Mouse (Mus musculus) MEL (cell line): ENCODE measurements around the gene Fscn2.

Experiments
- E2F4 ChIP-seq: IDR thresholded peaks from 2 replicates; pipeline ENCODE4 v1.6.1; 2011; ENCODE audit warnings: low read depth, low read length, improper control_type of control experiment, borderline replicate concordance
- MAFK ChIP-seq: IDR thresholded peaks from 2 replicates; pipeline ENCODE4 v1.6.1; 2011; ENCODE audit warnings: low read depth, mild to moderate bottlenecking, low read length, improper control_type of control experiment, borderline replicate concordance
- MEF2A ChIP-seq: IDR thresholded peaks from 2 replicates; pipeline ENCODE4 v1.6.1; 2014; ENCODE audit warnings: low read depth, mild to moderate bottlenecking, inconsistent platforms, low read length, improper control_type of control experiment; ENCODE audit not compliant: poor library complexity, insufficient replicate concordance, severe bottlenecking; ENCODE audit errors: extremely low read depth
- POLR2A ChIP-seq, 2 experiments: IDR thresholded peaks; 2 replicates each; pipeline ENCODE4 v1.6.1; 2011 to 2012; ENCODE audit warnings: low read length in 2 of 2, mild to moderate bottlenecking in 2 of 2, control low read depth in 1 of 2, improper control_type of control experiment in 1 of 2, low read depth in 1 of 2, moderate library complexity in 1 of 2; ENCODE audit not compliant: control insufficient read depth in 1 of 2, insufficient read depth in 1 of 2, poor library complexity in 1 of 2
- SMC3 ChIP-seq: IDR thresholded peaks from 2 replicates; pipeline ENCODE4 v1.6.1; 2011; ENCODE audit warnings: low read depth, low read length, improper control_type of control experiment
- TCF12 ChIP-seq: IDR thresholded peaks from 2 replicates; pipeline ENCODE4 v1.6.1; 2014; ENCODE audit warnings: low read depth, mild to moderate bottlenecking, inconsistent platforms, low read length, improper control_type of control experiment, moderate library complexity

- TF ChIP-seq E2F4, result no peak
- no peak for TF ChIP-seq POLR2A (IDR thresholded peaks at IDR 0.05; ENCODE audit: control insufficient read depth in 1 of 2, insufficient read depth in 1 of 2, low read depth in 1 of 2, low read length in 2 of 2, poor library complexity in 1 of 2)
- TF ChIP-seq MEF2A, result no peak
- no peak for TF ChIP-seq MAFK
- TF ChIP-seq SMC3, result no peak
- no peak for TF ChIP-seq TCF12
Measured at GRCm38 (mm10) chr11:120378031-120378610, 16.8 kb downstream of the Fscn2 start.
